Mouse (Mus musculus) heart, adult 2 months (tissue): ENCODE results near the gene Tmem199. TPM values are rescaled to one million over a fixed set of nuclear protein-coding genes. Genes with fewer than 3 reads are reported as not detected.
A peak's percentile ranks its signal among the peaks of the same experiment; 100 is the strongest.

Experiments
- DNase-seq, 2 experiments: peaks; one replicate each; pipeline ENCODE4 v3.0.0; 2021
- H3K27ac ChIP-seq: fragments of 200-600 bp; 2 replicates; pipeline ENCODE4 v1.8.1; 2022
- H3K27me3 ChIP-seq: fragments of 200-500 bp; 2 replicates; pipeline ENCODE4 v1.6.1; 2012; ENCODE audit warnings: mild to moderate bottlenecking, low read length, inconsistent platforms, mixed read lengths; ENCODE audit not compliant: control insufficient read depth, insufficient read depth
- H3K36me3 ChIP-seq: fragments of 200-500 bp; 2 replicates; pipeline ENCODE4 v1.6.1; 2012; ENCODE audit warnings: low read length, inconsistent platforms; ENCODE audit not compliant: control insufficient read depth, insufficient read depth
- H3K4me1 ChIP-seq: fragments of 200-500 bp; 2 replicates; pipeline ENCODE4 v1.6.1; 2011; ENCODE audit warnings: low read length; ENCODE audit not compliant: control insufficient read depth, insufficient read depth
- H3K4me3 ChIP-seq: fragments of 200-600 bp; 2 replicates; pipeline ENCODE4 v1.8.1; 2022
- H3K79me2 ChIP-seq: fragments of 200-500 bp; replicated peaks from 2 replicates; pipeline ENCODE4 v1.6.1; 2012; ENCODE audit warnings: mild to moderate bottlenecking, inconsistent platforms, low read length, moderate library complexity, mixed read lengths; ENCODE audit not compliant: control insufficient read depth, insufficient read depth
- H3K9ac ChIP-seq: fragments of 200-500 bp; 2 replicates; pipeline ENCODE4 v1.6.1; 2012; ENCODE audit warnings: low read depth, mild to moderate bottlenecking, control low read depth, inconsistent platforms, low read length, mixed read lengths
- CTCF ChIP-seq: fragments of 200-600 bp; IDR thresholded peaks from 2 replicates; pipeline ENCODE4 v1.8.1; 2022; ENCODE audit warnings: antibody characterized with exemption, mild to moderate bottlenecking, moderate library complexity
- EP300 ChIP-seq: fragments of 200-500 bp; IDR thresholded peaks from 2 replicates; pipeline ENCODE4 v1.6.1; 2011; ENCODE audit warnings: low read depth, low read length, control low read depth; ENCODE audit not compliant: insufficient read depth
- POLR2A ChIP-seq: fragments of 200-500 bp; IDR thresholded peaks from 2 replicates; pipeline ENCODE4 v1.6.1; 2011; ENCODE audit warnings: mild to moderate bottlenecking, low read depth, low read length, control low read depth; ENCODE audit not compliant: insufficient read depth
- WGBS: fragments of 180-500 bp; shearing (Covaris S2); methylation state at CpG from one replicate; pipeline ENCODE4 v1.1.7; 2018; 5-methylcytosine and 5-hydroxymethylcytosine counted together
- intact Hi-C: fragments of 180-260 bp; cut with DNase I; formaldehyde crosslinking; loops from one replicate; pipeline ENCODE4 v1.15.1; 2025
- polyA plus RNA-seq: library from polyadenylated mRNA; depleted of rRNA; stranded (reverse); fragments of >200 nt; gene quantifications from 2 replicates; pipeline ENCODE4 v1.2.3, GENCODE M21; 2012
- total RNA-seq, 2 experiments: library from RNA; stranded (reverse); gene quantifications; 2 replicates each; pipeline ENCODE4 v1.2.3; 2021

Gene Tmem199
- total and polyA plus RNA-seq, 3 experiments: 7.9 to 11.5 (median 11.3) TPM

DNA sequence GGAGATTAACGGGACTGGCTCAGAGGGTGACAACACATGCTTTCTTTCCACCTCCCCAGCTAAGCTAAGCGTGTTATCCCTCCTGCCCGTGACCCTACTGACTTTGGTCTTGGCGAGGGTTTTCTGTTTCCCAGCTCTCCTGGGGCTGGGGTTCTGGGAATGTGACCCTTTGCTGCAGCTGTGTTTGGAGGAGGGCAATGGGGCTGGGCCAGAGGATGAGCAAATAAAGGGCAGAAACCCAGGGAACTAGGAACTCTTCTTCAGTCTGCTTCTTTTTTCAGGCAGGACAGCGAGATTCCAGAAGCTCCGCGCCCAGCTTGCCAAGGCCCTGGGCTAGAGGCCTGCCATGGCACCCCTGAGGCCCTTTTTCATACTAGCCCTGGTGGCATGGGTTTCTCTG lies 13.0 kb downstream of the Tmem199 start, which contains the start of gene Vtn:
TSS of gene Vtn (plus strand) at position 88 of the 400 bp plus-strand sequence.
- H3K4me1 ChIP-seq: no peaks in the 10 kb centered on the region
- H3K79me2 ChIP-seq: no peaks in the 10 kb centered on the region
- TF ChIP-seq CTCF: no peak
- 0 out of 2 replicates have a peak, but pooled peaks have one; percentile 19 for TF ChIP-seq EP300
- TF ChIP-seq POLR2A: peak; percentile 57
- peak; percentile 55 to 58 for DNase-seq
- intact Hi-C loops: no loop called here
- peaks cover 6% of the 10 kb centered on the region for H3K27me3 ChIP-seq
- WGBS: 56% methylated on average over 7 of the region's 7 CpGs
- H3K36me3 ChIP-seq: no peaks in the 10 kb centered on the region
- H3K9ac ChIP-seq: peak within 1 kb of the TSS; percentile 27; the same call in 1 of the 2 replicates
- peak within 1 kb of the TSS; percentile 54 for H3K4me3 ChIP-seq
- H3K27ac ChIP-seq: peak within 1 kb of the TSS; percentile 51

DNA sequence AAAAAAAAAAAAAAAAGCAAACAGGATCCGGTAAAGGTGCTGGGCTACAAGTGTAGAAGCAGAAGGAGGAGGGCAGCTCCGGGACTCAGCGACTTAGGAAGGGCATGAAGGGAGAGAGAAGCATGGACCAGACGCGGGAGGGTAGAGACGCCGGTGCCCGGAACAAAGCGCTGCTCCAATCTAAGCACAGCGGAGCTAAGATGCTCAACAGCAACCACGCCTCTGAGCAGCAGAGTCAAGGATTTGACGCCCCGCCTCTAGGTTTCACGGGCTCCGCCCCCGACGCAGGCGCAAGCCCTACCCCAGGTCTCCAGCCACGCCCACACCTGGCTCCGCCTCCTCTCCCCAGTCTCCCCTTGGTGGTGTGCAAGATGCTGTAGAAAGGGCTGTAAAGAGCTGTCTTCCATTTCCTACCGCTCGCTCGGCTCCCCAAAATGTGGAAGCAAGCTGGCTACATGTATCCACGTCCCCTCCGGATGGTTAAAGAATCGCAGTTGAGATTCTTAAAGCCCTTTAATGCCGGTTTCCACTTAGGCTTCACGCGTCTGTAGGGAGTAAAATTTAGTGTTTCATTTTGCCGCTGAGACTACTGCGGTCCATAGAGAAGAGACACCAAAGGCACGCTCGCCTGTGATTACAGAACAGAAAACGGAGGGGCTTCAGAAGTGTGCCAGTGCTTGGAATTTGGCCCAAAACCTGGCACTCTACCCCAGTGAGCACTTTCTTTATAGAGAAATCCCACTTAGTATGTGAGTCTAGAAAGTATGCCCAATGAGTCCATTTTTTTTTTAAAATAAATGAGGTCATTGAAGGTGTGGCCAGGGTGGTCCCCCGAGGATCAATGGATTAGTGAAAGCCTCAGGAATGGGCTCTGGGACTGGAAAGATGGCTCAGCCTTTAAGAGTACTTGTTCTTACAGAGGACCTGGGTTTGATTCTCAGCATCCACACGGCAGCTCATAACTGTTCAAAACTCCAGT lies 14.1 kb downstream of the Tmem199 start, which contains the start of gene Sarm1:
TSS of gene Sarm1 (minus strand) at position 211 of the 979 bp plus-strand sequence.
- H3K79me2 ChIP-seq: no peaks in the 10 kb centered on the region
- intact Hi-C loops: no loop called here
- peak within 1 kb of the TSS; percentile 47; the same call in 1 of the 2 replicates for H3K9ac ChIP-seq
- WGBS: 4% methylated on average over 36 of the region's 36 CpGs
- peak; percentile 93 for DNase-seq
- H3K4me3 ChIP-seq: peak within 1 kb of the TSS; percentile 54
- no peaks in the 10 kb centered on the region for H3K4me1 ChIP-seq
- peak within 1 kb of the TSS; percentile 48 for H3K27ac ChIP-seq
- peaks cover 7% of the 10 kb centered on the region for H3K27me3 ChIP-seq
- TF ChIP-seq POLR2A (peak; percentile 70), EP300 (no peak), CTCF (0 out of 2 replicates have a peak, but pooled peaks have one; percentile 11)
- H3K36me3 ChIP-seq: no peaks in the 10 kb centered on the region

DNA sequence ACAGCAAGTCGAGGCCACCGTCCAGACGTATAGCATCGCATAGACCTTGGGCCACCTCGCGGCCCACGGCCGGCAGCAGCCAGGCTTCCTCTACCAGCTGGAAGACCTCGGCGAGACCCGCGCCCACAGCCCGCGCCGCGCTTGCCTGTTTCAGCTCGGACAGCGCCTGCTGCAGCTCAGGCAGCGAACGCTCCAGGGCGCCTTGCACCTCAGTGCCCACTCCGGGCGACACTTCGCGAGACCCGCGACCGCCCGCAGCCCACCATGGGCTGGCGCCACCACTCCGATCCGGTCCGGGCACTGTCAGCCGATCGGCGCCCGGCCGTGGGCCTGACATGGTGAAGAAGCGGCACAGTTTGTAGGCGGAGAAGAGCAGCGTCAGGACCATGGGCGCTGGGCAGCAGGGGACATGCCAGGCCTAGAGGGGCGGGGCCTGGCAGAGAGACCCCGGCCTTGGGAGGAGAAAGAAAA lies 14.9 kb downstream of the Tmem199 start:
- Histone ChIP-seq H3K4me1 (no peaks in the 10 kb centered on the region), H3K27me3 (peaks cover 7% of the 10 kb centered on the region), H3K4me3 (peak overlapping the region; percentile 54), H3K27ac (no peak overlapping the region), H3K9ac (peak overlapping the region; percentile 47; the same call in 1 of the 2 replicates), H3K79me2 (no peaks in the 10 kb centered on the region), H3K36me3 (no peaks in the 10 kb centered on the region)
- intact Hi-C loops: no loop called here
- 1% methylated on average over 44 of the region's 44 CpGs for WGBS
- TF ChIP-seq CTCF: no peak
- no peak for TF ChIP-seq POLR2A
- TF ChIP-seq EP300: no peak
- DNase-seq: peak; percentile 25 to 32

DNA sequence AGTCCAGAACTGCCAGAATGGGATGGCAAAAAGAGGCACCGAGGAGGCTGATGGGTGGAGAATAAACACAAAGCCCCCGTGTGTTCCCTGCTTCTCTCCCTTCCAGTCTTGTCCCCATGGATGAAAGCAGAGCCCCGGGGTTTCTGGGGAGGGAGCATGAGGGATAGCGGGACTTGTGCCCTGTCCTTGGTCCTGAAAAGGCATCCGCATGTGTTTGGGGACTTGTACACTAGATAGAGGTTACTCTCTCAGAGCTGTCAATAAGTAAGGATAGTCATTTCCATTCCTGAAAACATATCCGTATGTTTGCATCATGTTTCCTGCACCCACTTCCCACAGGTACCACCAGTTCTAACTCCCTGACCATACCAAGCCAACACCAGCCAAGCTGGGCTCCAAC lies 16.1 kb downstream of the Tmem199 start:
- TF ChIP-seq EP300 (no peak), POLR2A (no peak), CTCF (no peak)
- no peaks in the 10 kb centered on the region for H3K36me3 ChIP-seq
- no peak overlapping the region for H3K9ac ChIP-seq
- intact Hi-C loops: no loop called here
- 6% methylated on average over 6 of the region's 6 CpGs for WGBS
- no peaks in the 10 kb centered on the region for H3K79me2 ChIP-seq
- no peak overlapping the region for H3K4me3 ChIP-seq
- H3K27ac ChIP-seq: no peak overlapping the region
- H3K27me3 ChIP-seq: peaks cover 9% of the 10 kb centered on the region
- no peak for DNase-seq
- no peaks in the 10 kb centered on the region for H3K4me1 ChIP-seq

DNA sequence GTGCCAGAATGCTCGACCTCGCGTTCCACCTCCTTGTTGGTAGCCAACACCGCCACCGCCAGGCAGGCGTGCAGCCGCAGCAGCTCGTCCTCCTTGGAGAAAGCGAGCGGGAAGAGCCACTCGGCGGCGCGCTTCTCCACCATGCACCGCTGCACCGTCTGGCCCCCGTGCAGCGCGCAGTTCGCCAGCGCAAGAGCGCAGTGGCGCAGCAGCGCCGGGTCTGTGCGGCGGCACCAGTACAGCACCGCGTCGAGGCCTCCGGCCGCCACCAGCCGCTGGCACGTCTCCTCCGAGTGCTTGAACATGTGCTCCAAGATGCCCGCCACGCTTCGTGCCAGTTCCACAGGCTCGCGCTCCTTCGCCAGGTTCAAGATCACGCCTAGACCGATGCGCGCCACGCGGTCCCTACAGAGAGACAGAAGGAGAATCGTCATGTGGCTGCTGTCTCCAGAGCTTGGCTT lies 21.2 kb downstream of the Tmem199 start:
- intact Hi-C loops: no loop called here
- 10% methylated on average over 48 of the region's 48 CpGs for WGBS
- Histone ChIP-seq H3K9ac (no peak overlapping the region), H3K27ac (no peak overlapping the region), H3K79me2 (no peaks in the 10 kb centered on the region), H3K4me3 (no peak overlapping the region), H3K27me3 (peaks cover 10% of the 10 kb centered on the region), H3K4me1 (no peaks in the 10 kb centered on the region), H3K36me3 (no peaks in the 10 kb centered on the region)
- no peak for DNase-seq
- TF ChIP-seq CTCF (peak; percentile 16; the same call in 1 of the 2 replicates), POLR2A (no peak)

DNA sequence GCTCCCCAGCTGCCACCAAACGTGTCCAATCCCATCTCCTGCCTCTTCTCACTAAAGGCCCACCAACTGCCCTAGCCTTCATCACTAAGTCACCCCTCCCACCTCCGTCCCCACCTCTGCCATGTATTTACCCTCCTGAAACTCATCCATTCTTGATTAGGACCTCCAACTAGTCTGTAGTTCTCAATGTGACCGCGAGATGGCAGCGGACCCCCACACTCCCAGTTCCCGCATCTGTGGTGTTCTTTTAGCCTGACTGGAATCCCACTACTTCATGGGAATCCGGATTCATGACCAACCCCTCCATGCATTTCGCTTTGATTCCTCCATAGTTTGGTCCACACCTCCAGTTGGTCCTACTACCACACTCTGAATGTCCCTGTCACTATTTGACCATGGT lies 23.8 kb downstream of the Tmem199 start:
- H3K4me3 ChIP-seq: no peak overlapping the region

More for the DNA sequence above, 23.8 kb downstream of the Tmem199 start:
- TF ChIP-seq CTCF (peak; percentile 87), EP300 (peak; percentile 72; the same call in 1 of the 2 replicates), POLR2A (no peak)
- no peaks in the 10 kb centered on the region for H3K36me3 ChIP-seq
- H3K27me3 ChIP-seq: peaks cover 9% of the 10 kb centered on the region
- intact Hi-C loops: no loop called here
- DNase-seq: peak; percentile 61 to 78
- WGBS: 4% methylated on average over 8 of the region's 8 CpGs
- H3K27ac ChIP-seq: no peak overlapping the region
- H3K79me2 ChIP-seq: no peaks in the 10 kb centered on the region
- no peaks in the 10 kb centered on the region for H3K4me1 ChIP-seq
- no peak overlapping the region for H3K9ac ChIP-seq
